Mouse (Mus musculus) adrenal gland, adult 18-20 months (tissue): ENCODE data around the gene Ibsp. TPM values are rescaled to one million over a fixed set of nuclear protein-coding genes. Genes with fewer than 3 reads are reported as not detected.
A peak's percentile ranks its signal among the peaks of the same experiment; 100 is the strongest.

Experiments used
- DNase-seq, 2 experiments: peaks; one replicate each; pipeline ENCODE4 v3.0.0; 2021 to 2022; ENCODE audit warnings: low spot score in 2 of 2
- long read RNA-seq, 2 experiments: library from polyadenylated mRNA; stranded (forward); transcript quantifications; one replicate each; pipeline ENCODE4 v2.0.0; 2021
- total RNA-seq, 2 experiments: library from RNA; stranded (reverse); gene quantifications; 1 replicate in 1 of 2; 2 replicates in 1 of 2; pipeline ENCODE4 v1.2.3; 2021

The Ibsp gene
- total RNA-seq: under 1 TPM in 1 of 2 experiments, not detected in 1; 0.43 TPM
- long read RNA-seq, experiment 1: 0 reads
- long read RNA-seq, experiment 2, partial matches to known transcripts: 0 of 1 reads
- long read RNA-seq, experiment 2, other reads (novel, unspliced or antisense): 0 of 1 reads

GRCm38 (mm10) chr5:104298994-104299393, at the start of gene Ibsp:
Gene Ibsp (plus strand): TSS chr5:104299171.
- DNase-seq: no peak

- DNase-seq: no peak
Observed at GRCm38 (mm10) chr5:104251811-104252210, 47.2 kb upstream of the Ibsp start.

- no peak for DNase-seq
Observed at GRCm38 (mm10) chr5:104256585-104256984, 42.4 kb upstream of the Ibsp start.

GRCm38 (mm10) chr5:104261908-104262461, 37.0 kb upstream of the Ibsp start:
- DNase-seq: no peak

- DNase-seq: no peak
Observed at GRCm38 (mm10) chr5:104263014-104263776, 35.8 kb upstream of the Ibsp start.

GRCm38 (mm10) chr5:104294201-104294600, 4.8 kb upstream of the Ibsp start:
- no peak for DNase-seq

- DNase-seq: no peak
Observed at GRCm38 (mm10) chr5:104314073-104314472, 15.1 kb downstream of the Ibsp start.

GRCm38 (mm10) chr5:104325029-104325428, 26.1 kb downstream of the Ibsp start, which contains the start of gene Mepe:
Gene Mepe (plus strand): TSS chr5:104325329.
- no peak for DNase-seq

- no peak for DNase-seq
Observed at GRCm38 (mm10) chr5:104326884-104327283, 27.9 kb downstream of the Ibsp start.

- no peak for DNase-seq
Observed at GRCm38 (mm10) chr5:104327389-104327788, 28.4 kb downstream of the Ibsp start.

GRCm38 (mm10) chr5:104327876-104328275, 28.9 kb downstream of the Ibsp start:
- DNase-seq: no peak

- no peak for DNase-seq
Observed at GRCm38 (mm10) chr5:104328317-104328850, 29.4 kb downstream of the Ibsp start.

- DNase-seq: no peak
Observed at GRCm38 (mm10) chr5:104329381-104329780, 30.4 kb downstream of the Ibsp start.

- no peak for DNase-seq
Observed at GRCm38 (mm10) chr5:104330088-104330487, 31.1 kb downstream of the Ibsp start.

- DNase-seq: no peak
Observed at GRCm38 (mm10) chr5:104332296-104332695, 33.3 kb downstream of the Ibsp start.

GRCm38 (mm10) chr5:104333231-104333640, 34.3 kb downstream of the Ibsp start:
- peak; percentile 45 to 52 for DNase-seq

GRCm38 (mm10) chr5:104333643-104334042, 34.7 kb downstream of the Ibsp start:
- no peak for DNase-seq

GRCm38 (mm10) chr5:104334516-104334915, 35.5 kb downstream of the Ibsp start:
- DNase-seq: no peak

GRCm38 (mm10) chr5:104335962-104336361, 37.0 kb downstream of the Ibsp start:
- no peak for DNase-seq

GRCm38 (mm10) chr5:104337491-104337890, 38.5 kb downstream of the Ibsp start:
- DNase-seq: no peak

GRCm38 (mm10) chr5:104339009-104339408, 40.0 kb downstream of the Ibsp start:
- DNase-seq: no peak
